22 mouse cellular contexts compared by ENCODE assay signal in genomic region chr13:44360016-44360415, GRCm38 (mm10).
A peak's percentile ranks its signal among the peaks of the same experiment; 100 is the strongest.
DNase-seq lines count a peak whose midpoint lies in the region; ATAC-seq and TF ChIP-seq lines count a peak whose summit lies in the region.
"Had no signal": no experiment of that assay in that cellular context is flagged by ENCODE, and none has a peak within 500 bp of the region (broad histone marks: within the 10 kb centered on the region; RNA-seq: fewer than 3 reads in every experiment).

No protein-coding gene starts in this region.

- DNase-seq in thymus, postnatal 14 days, result peak; percentile 40
- no peak for DNase-seq in thymus, adult 2 months
- peak; percentile 33 for DNase-seq in thymus, postnatal 25 days
- no peak for DNase-seq in retina, postnatal 1 day
- DNase-seq in embryo, embryonic 11 days, result no peak
- DNase-seq: adrenal gland, adult 2 months; adrenal gland, postnatal 14 days; cerebellum, adult 11-12 months; cerebellum, adult 8-10 months; cerebellum, postnatal 10 days; cerebellum, postnatal 36 days; forebrain, postnatal 0 days; gastrocnemius, adult 2 months; gastrocnemius, postnatal 25 days; heart, adult 2 months had no signal

- no peaks in the 10 kb centered on the region for H3K27me3 ChIP-seq in thymus, adult 2 months (ENCODE audit: control insufficient read depth, insufficient read depth, low read length)
- H3K27me3 ChIP-seq: hindbrain, embryonic 12.5 days; hindbrain, embryonic 15.5 days; intestine, embryonic 15.5 days had no signal

- no peak for TF ChIP-seq CTCF in thymus, adult 2 months (IDR thresholded peaks at IDR 0.05; ENCODE audit: borderline replicate concordance, control insufficient read depth, extremely low read depth, insufficient read depth, low read length, poor library complexity)

- 55% methylated on average over 5 of the region's 5 CpGs for WGBS in thymus, adult 2 months

- H3K36me3 ChIP-seq in thymus, adult 2 months (ENCODE audit: control insufficient read depth, insufficient read depth, low read length), result no peaks in the 10 kb centered on the region
- H3K36me3 ChIP-seq: forebrain, embryonic 10.5 days; heart, embryonic 10.5 days; hindbrain, embryonic 12.5 days; hindbrain, embryonic 15.5 days; intestine, embryonic 15.5 days had no signal

- no peak for TF ChIP-seq POLR2A in thymus, adult 2 months (IDR thresholded peaks at IDR 0.05; ENCODE audit: control insufficient read depth, extremely low read depth, insufficient read depth, low read length, poor library complexity)

- no peak overlapping the region for H3K27ac ChIP-seq in thymus, adult 2 months (ENCODE audit: control insufficient read depth, insufficient read depth, low read length)
- H3K27ac ChIP-seq: forebrain, embryonic 10.5 days; gastrocnemius, adult 2 months; heart, adult 2 months; heart, embryonic 10.5 days; hindbrain, embryonic 12.5 days; hindbrain, embryonic 15.5 days; intestine, embryonic 15.5 days had no signal

- ATAC-seq in CD4-positive, CD25-positive, alpha-beta regulatory T cell, adult 4 months, result peak; percentile 20
- ATAC-seq: forebrain, embryonic 14.5 days; forebrain, postnatal 0 days; intestine, embryonic 15.5 days had no signal

- no peak overlapping the region for H3K4me3 ChIP-seq in thymus, adult 2 months (ENCODE audit: control insufficient read depth, insufficient read depth, low read length)
- H3K4me3 ChIP-seq: forebrain, embryonic 10.5 days; heart, adult 2 months; heart, embryonic 10.5 days; hindbrain, embryonic 12.5 days; hindbrain, embryonic 15.5 days; intestine, embryonic 15.5 days had no signal

- H3K4me1 ChIP-seq in thymus, adult 2 months (replicated peaks; ENCODE audit: control insufficient read depth, insufficient read depth, low read length), result peaks cover 7% of the 10 kb centered on the region

Comparison
In these comparisons a context has a peak if more than half of its experiments do, and no peak if none do; other contexts are left out.
1. DNase-seq: peak in thymus, postnatal 14 days (single experiment) and thymus, postnatal 25 days (single experiment); none in thymus, adult 2 months (single experiment), retina, postnatal 1 day (single experiment) and embryo, embryonic 11 days (single experiment).